Mouse (Mus musculus): ENCODE measurements around the gene Fam13a. TPM values are rescaled to one million over a fixed set of nuclear protein-coding genes. Genes with fewer than 3 reads are reported as not detected.

Fam13a gene
- polyA plus RNA-seq, 1 experiment from 2014 or later: 6.2 TPM

- 68% methylated on average over 2 of the region's 2 CpGs for WGBS
- Histone ChIP-seq H3K9ac (no peak overlapping the region), H3K4me2 (replicated peaks) (no peak overlapping the region), H3K27ac (no peak overlapping the region), H3K36me3 (peaks cover 7% of the 10 kb centered on the region), H3K27me3 (no peaks in the 10 kb centered on the region), H3K4me3 (no peak overlapping the region), H3K9me3 (replicated peaks) (no peaks in the 10 kb centered on the region), H3K4me1 (no peaks in the 10 kb centered on the region)
- no peak for ATAC-seq (ENCODE audit: low FRiP score)
These were observed 73.0 kb downstream of the Fam13a start for GRCm38 (mm10) chr6:58951128-58951992.

- Histone ChIP-seq H3K27me3 (no peaks in the 10 kb centered on the region), H3K27ac (no peak overlapping the region), H3K9ac (no peak overlapping the region), H3K36me3 (peaks cover 7% of the 10 kb centered on the region), H3K4me1 (no peaks in the 10 kb centered on the region), H3K4me3 (no peak overlapping the region), H3K4me2 (replicated peaks) (no peak overlapping the region), H3K9me3 (replicated peaks) (no peaks in the 10 kb centered on the region)
- ATAC-seq (ENCODE audit: low FRiP score): no peak
- 96% methylated on average over 1 of the region's 1 CpGs for WGBS
These were observed 73.9 kb downstream of the Fam13a start for GRCm38 (mm10) chr6:58950410-58950809.

DNA sequence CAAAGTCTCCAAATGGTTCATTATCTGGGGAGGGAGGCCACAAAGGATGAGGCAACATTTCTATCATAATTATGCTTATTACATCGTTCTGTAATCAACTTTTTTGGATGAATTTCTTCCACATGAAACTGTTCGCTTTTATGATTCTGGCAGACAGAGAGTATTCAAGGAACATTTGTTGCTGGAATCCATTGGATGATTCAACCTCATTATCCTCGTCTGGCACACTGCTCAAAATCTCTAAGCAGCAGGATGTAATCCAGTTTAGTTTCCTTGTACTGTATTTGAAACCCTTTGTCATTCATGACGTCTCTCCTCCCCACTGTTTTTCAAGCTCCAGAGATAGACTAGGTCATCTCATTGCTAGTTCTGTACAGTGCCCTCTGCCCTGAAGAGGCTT, 77.5 kb downstream of the Fam13a start:
- Histone ChIP-seq H3K27ac (no peak overlapping the region), H3K27me3 (no peaks in the 10 kb centered on the region), H3K4me2 (replicated peaks) (no peak overlapping the region), H3K4me1 (no peaks in the 10 kb centered on the region), H3K4me3 (no peak overlapping the region), H3K9ac (no peak overlapping the region), H3K9me3 (replicated peaks) (no peaks in the 10 kb centered on the region), H3K36me3 (no peaks in the 10 kb centered on the region; the same call in 1 of the 2 replicates)
- WGBS: 84% methylated on average over 4 of the region's 4 CpGs
- no peak for ATAC-seq (ENCODE audit: low FRiP score)

GRCm38 (mm10) chr6:58946246-58946645, 78.1 kb downstream of the Fam13a start:
- Histone ChIP-seq H3K27ac (no peak overlapping the region), H3K27me3 (no peaks in the 10 kb centered on the region), H3K36me3 (no peaks in the 10 kb centered on the region; the same call in 1 of the 2 replicates), H3K4me2 (replicated peaks) (no peak overlapping the region), H3K9ac (no peak overlapping the region), H3K9me3 (replicated peaks) (no peaks in the 10 kb centered on the region), H3K4me3 (no peak overlapping the region), H3K4me1 (no peaks in the 10 kb centered on the region)
- WGBS: 64% methylated on average over 2 of the region's 2 CpGs
- ATAC-seq (ENCODE audit: low FRiP score): no peak

GRCm38 (mm10) chr6:58943958-58944357, 80.4 kb downstream of the Fam13a start:
- 98% methylated on average over 3 of the region's 3 CpGs for WGBS
- no peaks in the 10 kb centered on the region for H3K27me3 ChIP-seq
- no peaks in the 10 kb centered on the region for H3K4me1 ChIP-seq
- no peak overlapping the region for H3K4me3 ChIP-seq
- ATAC-seq (ENCODE audit: low FRiP score): no peak
- H3K9me3 ChIP-seq (replicated peaks): no peaks in the 10 kb centered on the region
- no peak overlapping the region for H3K4me2 ChIP-seq (replicated peaks)
- no peak overlapping the region for H3K27ac ChIP-seq
- H3K36me3 ChIP-seq: no peaks in the 10 kb centered on the region; the same call in 1 of the 2 replicates
- H3K9ac ChIP-seq: no peak overlapping the region

GRCm38 (mm10) chr6:58942276-58942675, 82.1 kb downstream of the Fam13a start:
- no peak overlapping the region for H3K27ac ChIP-seq
- no peak for ATAC-seq (ENCODE audit: low FRiP score)
- H3K4me2 ChIP-seq (replicated peaks): no peak overlapping the region
- H3K27me3 ChIP-seq: no peaks in the 10 kb centered on the region
- no peaks in the 10 kb centered on the region for H3K4me1 ChIP-seq
- H3K9me3 ChIP-seq (replicated peaks): no peaks in the 10 kb centered on the region
- no peak overlapping the region for H3K9ac ChIP-seq
- H3K4me3 ChIP-seq: no peak overlapping the region
- H3K36me3 ChIP-seq: no peaks in the 10 kb centered on the region; the same call in 1 of the 2 replicates
- 88% methylated on average over 2 of the region's 2 CpGs for WGBS

DNA sequence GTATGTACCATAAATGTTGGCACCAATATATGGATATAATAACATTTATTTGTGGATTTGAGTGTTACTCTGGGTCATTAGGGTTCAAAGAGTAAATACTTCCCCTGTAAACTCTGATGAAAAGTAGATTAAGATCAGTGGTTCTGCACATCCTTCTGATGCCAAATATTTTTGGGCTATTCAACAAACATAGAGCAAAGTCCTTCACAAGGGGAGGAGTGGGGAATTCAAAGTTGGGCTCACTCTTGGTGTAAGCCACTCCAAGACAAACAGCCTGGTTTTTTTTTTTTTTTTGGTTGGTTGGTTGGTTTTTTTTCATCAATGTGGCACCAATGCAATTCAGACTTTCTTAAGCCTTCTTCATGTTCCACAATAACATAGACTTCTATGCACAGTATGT, 86.6 kb downstream of the Fam13a start:
- Histone ChIP-seq H3K4me3 (no peak overlapping the region), H3K27ac (no peak overlapping the region), H3K4me1 (peaks cover 11% of the 10 kb centered on the region), H3K36me3 (no peaks in the 10 kb centered on the region), H3K27me3 (no peaks in the 10 kb centered on the region), H3K9me3 (replicated peaks) (no peaks in the 10 kb centered on the region), H3K9ac (no peak overlapping the region), H3K4me2 (replicated peaks) (no peak overlapping the region)
- ATAC-seq (ENCODE audit: low FRiP score): no peak

DNA sequence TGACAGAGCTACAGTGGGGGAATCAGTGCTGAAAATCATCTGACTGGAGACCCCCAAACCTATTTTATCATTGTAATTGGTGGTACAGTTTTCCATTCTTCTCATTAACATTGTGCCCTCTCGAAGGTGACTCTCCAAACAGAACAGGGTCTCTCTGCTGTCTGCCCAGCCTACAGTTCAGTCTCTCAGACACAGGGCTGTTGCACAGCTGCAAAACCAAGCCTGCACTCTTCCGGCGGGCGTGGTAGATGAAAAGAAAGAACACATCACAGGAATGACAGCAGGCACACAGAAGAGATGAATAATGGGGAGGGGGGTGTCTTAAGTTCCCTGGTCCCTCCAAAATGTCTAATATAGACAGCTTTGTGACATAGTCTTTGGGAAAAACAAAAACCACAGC, 90.2 kb downstream of the Fam13a start:
- no peak overlapping the region for H3K4me3 ChIP-seq
- peaks cover 19% of the 10 kb centered on the region for H3K4me1 ChIP-seq
- no peaks in the 10 kb centered on the region for H3K27me3 ChIP-seq
- H3K9ac ChIP-seq: no peak overlapping the region
- H3K9me3 ChIP-seq (replicated peaks): no peaks in the 10 kb centered on the region
- 34% methylated on average over 4 of the region's 4 CpGs for WGBS
- peak overlapping the region; percentile 89 for H3K27ac ChIP-seq
- H3K4me2 ChIP-seq (replicated peaks): no peak overlapping the region
- H3K36me3 ChIP-seq: no peaks in the 10 kb centered on the region
- ATAC-seq (ENCODE audit: low FRiP score): 0 out of 2 replicates have a peak, but pooled peaks have one; percentile 13

GRCm38 (mm10) chr6:58933189-58933913, 91.0 kb downstream of the Fam13a start:
- Histone ChIP-seq H3K27ac (peak overlapping the region; percentile 83), H3K9ac (no peak overlapping the region), H3K36me3 (no peaks in the 10 kb centered on the region), H3K4me1 (peaks cover 19% of the 10 kb centered on the region), H3K4me3 (no peak overlapping the region), H3K4me2 (replicated peaks) (0 out of 2 replicates have a peak overlapping the region, but pooled peaks have one; percentile 3), H3K27me3 (no peaks in the 10 kb centered on the region), H3K9me3 (replicated peaks) (no peaks in the 10 kb centered on the region)
- WGBS: 37% methylated on average over 6 of the region's 6 CpGs
- ATAC-seq (ENCODE audit: low FRiP score): peak; percentile 92

DNA sequence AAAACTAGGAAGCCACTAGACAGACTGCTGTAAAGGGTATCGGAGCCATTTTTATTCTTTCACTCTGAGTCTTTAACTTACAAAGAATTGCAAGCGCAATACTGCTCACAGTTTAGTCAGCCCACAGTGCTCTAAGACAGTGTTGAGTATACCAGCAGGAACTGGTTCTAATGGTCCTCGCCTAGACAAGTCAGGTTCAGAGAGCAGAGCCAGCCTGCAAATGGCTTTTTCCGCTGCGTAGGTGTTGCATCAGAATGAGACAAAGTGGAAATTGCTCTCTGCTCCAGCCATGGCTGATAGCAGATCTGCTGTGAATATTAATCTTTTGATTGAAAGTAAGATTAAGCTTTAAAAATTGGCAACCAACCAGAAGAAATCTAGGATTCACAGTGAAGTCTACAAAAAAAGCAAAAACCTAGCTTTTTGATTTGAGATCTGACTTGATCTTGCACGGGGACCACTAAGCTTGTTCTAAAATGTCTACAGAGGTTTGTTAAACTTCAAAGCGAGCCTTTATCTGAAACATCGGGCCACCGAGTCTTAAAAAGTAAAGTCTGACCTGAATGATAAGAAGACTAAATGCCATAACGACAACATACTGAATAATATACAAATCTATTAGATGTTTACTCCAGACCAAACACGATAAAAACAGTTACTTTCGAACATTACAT, 91.7 kb downstream of the Fam13a start:
- Histone ChIP-seq H3K9ac (no peak overlapping the region), H3K27me3 (no peaks in the 10 kb centered on the region), H3K4me1 (peaks cover 19% of the 10 kb centered on the region), H3K4me2 (replicated peaks) (0 out of 2 replicates have a peak overlapping the region, but pooled peaks have one; percentile 3), H3K9me3 (replicated peaks) (no peaks in the 10 kb centered on the region), H3K36me3 (no peaks in the 10 kb centered on the region), H3K27ac (peak overlapping the region; percentile 83), H3K4me3 (no peak overlapping the region)
- WGBS: 69% methylated on average over 12 of the region's 12 CpGs
- ATAC-seq (ENCODE audit: low FRiP score): peak; percentile 55

DNA sequence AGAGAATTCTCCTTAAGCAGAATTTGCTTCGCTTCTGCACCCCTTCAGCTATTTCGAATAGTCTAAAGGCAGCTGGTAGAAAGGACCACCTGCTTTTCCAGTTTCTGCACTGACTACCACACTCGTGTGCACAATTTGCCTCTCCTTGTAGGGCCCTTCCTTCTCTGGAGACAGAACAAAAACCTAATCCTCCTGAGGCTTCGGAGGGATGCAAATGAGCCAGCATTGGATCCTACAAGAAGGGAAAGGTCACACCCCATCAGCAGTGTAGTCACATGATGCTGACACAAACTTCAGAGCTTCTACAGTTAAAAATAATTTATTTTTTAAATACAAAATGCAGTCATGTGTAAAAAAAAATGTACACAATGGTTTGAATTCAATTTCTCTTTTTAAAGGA, 93.2 kb downstream of the Fam13a start:
- no peak for ATAC-seq (ENCODE audit: low FRiP score)
- H3K4me2 ChIP-seq (replicated peaks): no peak overlapping the region
- peaks cover 19% of the 10 kb centered on the region for H3K4me1 ChIP-seq
- 54% methylated on average over 4 of the region's 4 CpGs for WGBS
- H3K9ac ChIP-seq: no peak overlapping the region
- H3K27me3 ChIP-seq: no peaks in the 10 kb centered on the region
- H3K9me3 ChIP-seq (replicated peaks): no peaks in the 10 kb centered on the region
- no peak overlapping the region for H3K27ac ChIP-seq
- no peak overlapping the region for H3K4me3 ChIP-seq
- H3K36me3 ChIP-seq: no peaks in the 10 kb centered on the region

DNA sequence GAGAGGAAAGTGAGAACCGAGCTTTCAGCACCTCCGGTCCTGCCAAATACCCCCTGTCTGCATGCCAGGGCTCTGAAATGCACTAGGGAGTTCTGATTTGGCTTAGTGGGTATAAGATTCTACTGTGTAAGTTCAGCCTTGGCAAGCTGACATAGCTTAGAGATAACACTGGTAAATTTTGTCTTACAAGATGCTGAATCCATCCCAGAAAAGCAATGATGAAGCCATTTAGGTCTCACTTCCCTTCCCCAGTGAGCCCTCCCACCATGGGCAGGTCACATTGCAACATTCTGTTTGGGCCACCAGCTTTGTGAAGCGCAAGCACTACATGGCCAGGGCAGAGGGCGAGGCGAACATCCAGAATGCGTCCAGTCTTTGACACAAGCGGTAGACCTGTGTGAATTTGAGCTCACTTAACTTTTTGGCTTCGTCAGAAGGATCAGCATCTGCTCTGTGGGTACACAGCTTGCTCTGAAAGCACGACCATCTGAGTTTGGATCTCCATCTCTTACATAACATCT, 94.4 kb downstream of the Fam13a start:
- Histone ChIP-seq H3K27me3 (no peaks in the 10 kb centered on the region), H3K27ac (no peak overlapping the region), H3K9ac (no peak overlapping the region), H3K4me2 (replicated peaks) (no peak overlapping the region), H3K9me3 (replicated peaks) (no peaks in the 10 kb centered on the region), H3K36me3 (no peaks in the 10 kb centered on the region), H3K4me1 (peaks cover 19% of the 10 kb centered on the region), H3K4me3 (no peak overlapping the region)
- WGBS: 85% methylated on average over 9 of the region's 9 CpGs
- ATAC-seq (ENCODE audit: low FRiP score): no peak
